Mouse (Mus musculus) limb, embryonic 14.5 days (tissue): ENCODE results near the gene Zmat5. TPM values are rescaled to one million over a fixed set of nuclear protein-coding genes. Genes with fewer than 3 reads are reported as not detected.
A peak's percentile ranks its signal among the peaks of the same experiment; 100 is the strongest.

Experiments
- ATAC-seq: fragments of 200-750 bp; cut with Nextera tagmentation; 2 replicates; pipeline ENCODE4 v1.8.0; 2017; ENCODE audit warnings: low read depth, moderate number of reproducible peaks, moderate TSS enrichment; ENCODE audit not compliant: low FRiP score
- DNase-seq: peaks from one replicate; pipeline ENCODE4 v3.0.0-alpha.2; 2015; ENCODE audit warnings: low spot score
- H3K27ac ChIP-seq: fragments of 300-500 bp; sonication (generic); replicated peaks from 2 replicates; pipeline ENCODE4 v1.5.1; 2014; ENCODE audit warnings: low read depth, mild to moderate bottlenecking, low read length, moderate library complexity, mixed read lengths
- H3K27me3 ChIP-seq: fragments of 300-500 bp; sonication (generic); 2 replicates; pipeline ENCODE4 v1.6.1; 2014; ENCODE audit warnings: low read length, mixed read lengths; ENCODE audit not compliant: control insufficient read depth, insufficient read depth
- H3K36me3 ChIP-seq: fragments of 300-500 bp; sonication (generic); 2 replicates; pipeline ENCODE4 v1.6.1; 2014; ENCODE audit warnings: mild to moderate bottlenecking, low read length, moderate library complexity, mixed read lengths; ENCODE audit not compliant: control insufficient read depth, insufficient read depth
- H3K4me1 ChIP-seq: fragments of 300-500 bp; sonication (generic); 2 replicates; pipeline ENCODE4 v1.6.1; 2014; ENCODE audit warnings: antibody characterized with exemption, low read length, mixed read lengths; ENCODE audit not compliant: control insufficient read depth, insufficient read depth
- H3K4me2 ChIP-seq: fragments of 300-500 bp; sonication (generic); replicated peaks from 2 replicates; pipeline ENCODE4 v1.6.1; 2014; ENCODE audit warnings: low read depth, mild to moderate bottlenecking, low read length, moderate library complexity; ENCODE audit not compliant: severe bottlenecking
- H3K4me3 ChIP-seq: fragments of 300-500 bp; sonication (generic); replicated peaks from 2 replicates; pipeline ENCODE4 v1.5.1; 2014; ENCODE audit warnings: low read length
- H3K9ac ChIP-seq: fragments of 300-500 bp; sonication (generic); 2 replicates; pipeline ENCODE4 v1.6.1; 2014; ENCODE audit warnings: mild to moderate bottlenecking, low read depth, low read length, moderate library complexity; ENCODE audit not compliant: severe bottlenecking
- H3K9me3 ChIP-seq: fragments of 300-500 bp; sonication (generic); 2 replicates; pipeline ENCODE4 v1.6.1; 2016; ENCODE audit warnings: low read length; ENCODE audit not compliant: control insufficient read depth
- POLR2A ChIP-seq: fragments of 200-500 bp; IDR thresholded peaks from 2 replicates; pipeline ENCODE4 v1.8.0; 2012; ENCODE audit warnings: inconsistent platforms, mild to moderate bottlenecking, moderate library complexity, borderline replicate concordance; ENCODE audit not compliant: insufficient read depth, insufficient read length; ENCODE audit errors: extremely low read depth
- WGBS: fragments of 180-500 bp; shearing (Covaris S2); extraction: QIAGEN DNeasy Blood & Tissue Kit; methylation state at CpG from one replicate; pipeline ENCODE4 v1.1.7; 2014; 5-methylcytosine and 5-hydroxymethylcytosine counted together
- polyA plus RNA-seq, 2 experiments: library from polyadenylated mRNA; depleted of rRNA in 1 of 2; stranded (reverse) in 1 of 2; unstranded in 1 of 2; fragments of >200 nt; fragmentation: Nextera tagmentation in 1 of 2; extraction: Ambion mirVana in 1 of 2; gene quantifications; 2 replicates each; pipeline versions ENCODE4 v1.2.1 to v1.2.3; 2012 to 2014

Zmat5 gene
- polyA plus RNA-seq, 2 experiments, result 42.1 to 56.4 TPM

DNA sequence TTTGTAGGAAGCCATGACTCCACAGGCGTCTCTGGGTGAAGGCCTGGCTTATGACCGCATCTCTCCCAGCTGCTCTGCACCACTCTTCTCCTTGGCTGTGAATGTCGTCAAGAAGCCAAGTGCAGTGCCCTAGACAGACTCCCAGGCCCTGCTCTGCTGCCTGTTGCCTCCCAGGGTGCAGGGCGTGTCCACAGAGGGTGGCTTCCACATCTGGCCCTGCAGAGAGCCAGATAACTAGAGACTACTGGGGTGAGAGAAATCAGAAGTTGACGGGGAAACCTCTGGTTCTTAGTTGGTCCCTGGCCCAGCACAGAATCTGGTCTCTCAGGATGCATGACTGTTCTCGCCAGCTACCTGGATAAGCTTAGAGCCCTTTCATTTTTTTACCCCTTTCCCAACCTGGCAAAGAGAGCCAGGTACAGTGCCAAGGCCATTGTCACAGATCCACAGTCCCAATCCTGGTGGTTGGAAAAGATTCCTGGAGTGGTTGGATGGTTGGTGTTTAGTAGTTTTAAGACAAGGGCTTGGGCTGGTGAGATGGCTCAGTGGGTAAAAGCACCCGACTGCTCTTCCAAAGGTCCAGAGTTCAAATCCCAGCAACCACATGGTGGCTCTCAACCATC is 27.1 kb upstream of the Zmat5 start:
- no peak overlapping the region for H3K4me3 ChIP-seq
- no peak overlapping the region for H3K9ac ChIP-seq
- no peak overlapping the region for H3K4me2 ChIP-seq
- ATAC-seq (no peak), DNase-seq (no peak)
- no peak overlapping the region for H3K27ac ChIP-seq
- no peak for TF ChIP-seq POLR2A
- no peaks in the 10 kb centered on the region for H3K9me3 ChIP-seq
- 83% methylated on average over 7 of the region's 7 CpGs for WGBS
- peaks cover 63% of the 10 kb centered on the region for H3K36me3 ChIP-seq
- H3K27me3 ChIP-seq, result no peaks in the 10 kb centered on the region
- peaks cover 12% of the 10 kb centered on the region for H3K4me1 ChIP-seq

DNA sequence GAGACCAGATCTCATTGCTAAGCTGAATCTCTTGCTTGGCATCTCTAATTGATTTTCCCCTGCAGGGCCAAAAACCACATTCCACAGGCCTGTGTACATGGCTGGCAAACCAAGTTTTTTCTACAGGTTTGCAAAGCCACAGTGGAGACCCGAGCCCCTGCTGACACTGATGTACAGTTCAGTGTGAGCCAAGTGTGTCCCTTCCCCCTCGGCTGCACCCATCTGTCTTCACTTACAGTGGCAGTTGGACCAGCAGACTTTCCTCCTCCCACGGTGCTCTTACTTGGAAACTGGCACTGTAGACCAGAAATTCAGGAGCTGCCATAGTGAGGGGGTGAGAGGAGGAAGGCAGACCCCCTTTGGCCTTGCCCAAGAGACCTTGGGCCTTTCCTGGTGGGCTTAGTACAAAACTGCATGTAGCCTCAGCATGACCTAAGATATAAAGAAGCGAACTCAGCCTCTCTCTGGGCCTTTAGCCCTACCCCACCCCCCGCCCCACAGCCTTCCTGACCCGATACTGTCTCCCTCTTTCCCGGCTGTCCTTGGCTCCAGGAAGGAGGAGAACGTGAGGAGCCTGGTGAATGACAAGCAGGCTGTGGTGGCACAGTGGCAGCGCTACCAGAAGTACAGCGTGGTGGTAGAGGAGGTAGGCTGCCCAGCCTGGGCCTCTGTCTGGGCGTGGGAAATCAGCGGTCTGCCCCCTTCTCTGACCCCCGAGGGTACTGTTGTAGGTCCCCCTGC is 25.6 kb upstream of the Zmat5 start:
- peaks cover 12% of the 10 kb centered on the region for H3K4me1 ChIP-seq
- no peak overlapping the region for H3K4me2 ChIP-seq
- no peak overlapping the region for H3K27ac ChIP-seq
- 0 out of 2 replicates have a peak, but pooled peaks have one; percentile 38 for ATAC-seq
- no peak for DNase-seq
- H3K27me3 ChIP-seq, result no peaks in the 10 kb centered on the region
- no peaks in the 10 kb centered on the region for H3K9me3 ChIP-seq
- H3K36me3 ChIP-seq, result peaks cover 66% of the 10 kb centered on the region
- no peak overlapping the region for H3K4me3 ChIP-seq
- no peak overlapping the region for H3K9ac ChIP-seq
- 53% methylated on average over 13 of the region's 13 CpGs for WGBS
- TF ChIP-seq POLR2A, result no peak

DNA sequence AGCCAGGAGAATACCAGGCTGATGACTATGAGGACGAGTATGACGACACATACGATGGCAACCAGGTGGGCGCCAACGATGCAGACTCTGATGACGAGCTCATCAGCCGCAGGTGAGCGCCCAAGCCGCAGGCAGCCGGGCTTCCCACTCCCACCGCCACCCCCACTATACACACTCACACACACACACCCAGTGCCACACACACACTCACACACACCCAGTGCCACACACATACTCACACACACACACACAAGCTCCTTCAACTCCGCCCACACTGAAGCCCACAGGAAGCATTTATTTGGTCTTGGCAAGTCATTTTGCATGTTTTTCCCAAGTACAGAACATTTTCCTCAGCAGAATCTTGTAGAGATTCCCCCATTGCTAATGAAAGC is 25.0 kb upstream of the Zmat5 start:
- no peaks in the 10 kb centered on the region for H3K9me3 ChIP-seq
- H3K4me3 ChIP-seq, result no peak overlapping the region
- TF ChIP-seq POLR2A, result no peak
- peaks cover 12% of the 10 kb centered on the region for H3K4me1 ChIP-seq
- H3K9ac ChIP-seq, result no peak overlapping the region
- H3K27me3 ChIP-seq, result no peaks in the 10 kb centered on the region
- DNase-seq (no peak), ATAC-seq (no peak)
- 83% methylated on average over 12 of the region's 12 CpGs for WGBS
- peaks cover 67% of the 10 kb centered on the region for H3K36me3 ChIP-seq
- no peak overlapping the region for H3K4me2 ChIP-seq
- no peak overlapping the region for H3K27ac ChIP-seq

DNA sequence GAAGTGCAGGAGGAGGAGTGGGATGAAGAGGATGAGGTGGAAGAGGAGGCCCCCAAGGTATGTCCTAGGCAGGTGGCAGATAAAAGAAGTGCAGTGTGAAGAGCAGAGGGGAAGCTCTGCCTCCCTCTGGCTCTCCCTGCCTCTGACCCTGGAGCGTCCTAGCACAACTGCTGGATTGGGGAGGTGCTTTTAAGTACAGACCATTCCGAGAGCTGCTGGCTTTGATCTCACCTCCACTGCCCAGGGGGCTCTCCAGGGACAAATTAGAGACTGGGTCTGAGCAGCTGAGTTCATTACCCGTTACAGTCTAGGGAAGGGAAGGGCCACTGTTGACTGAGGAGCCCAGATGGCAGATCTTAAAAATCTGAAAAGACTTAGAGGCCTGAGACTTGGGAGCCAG is 24.4 kb upstream of the Zmat5 start:
- no peak overlapping the region for H3K9ac ChIP-seq
- ATAC-seq, result no peak
- no peaks in the 10 kb centered on the region for H3K27me3 ChIP-seq
- peaks cover 65% of the 10 kb centered on the region for H3K36me3 ChIP-seq
- no peak for TF ChIP-seq POLR2A
- H3K9me3 ChIP-seq, result no peaks in the 10 kb centered on the region
- no peak overlapping the region for H3K27ac ChIP-seq
- peaks cover 12% of the 10 kb centered on the region for H3K4me1 ChIP-seq
- no peak for DNase-seq
- H3K4me2 ChIP-seq, result no peak overlapping the region
- 7% methylated on average over 3 of the region's 3 CpGs for WGBS
- no peak overlapping the region for H3K4me3 ChIP-seq

DNA sequence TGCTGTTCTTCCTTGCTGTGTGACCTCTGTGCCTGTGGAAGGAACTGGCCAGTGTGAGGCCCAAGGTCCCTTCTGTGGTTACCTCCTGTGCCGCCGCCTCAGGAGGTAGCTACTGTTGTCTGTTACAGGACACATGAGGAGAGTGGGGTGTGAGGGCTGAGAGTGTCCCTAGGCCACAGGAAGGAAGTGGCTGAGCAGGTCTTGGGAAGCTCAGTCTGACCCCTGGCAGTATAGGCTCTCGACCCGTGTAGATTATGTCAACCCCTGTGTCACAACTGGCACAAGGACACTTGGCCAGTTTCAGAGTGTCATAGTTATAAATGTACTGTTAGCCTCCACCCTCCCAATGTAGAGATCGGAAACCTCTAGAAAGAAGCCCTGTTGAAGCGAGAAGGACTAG is 21.0 kb upstream of the Zmat5 start:
- H3K4me1 ChIP-seq, result peaks cover 12% of the 10 kb centered on the region
- no peak for TF ChIP-seq POLR2A
- H3K36me3 ChIP-seq, result peaks cover 38% of the 10 kb centered on the region
- no peak overlapping the region for H3K4me2 ChIP-seq
- no peak for DNase-seq
- no peak overlapping the region for H3K4me3 ChIP-seq
- no peaks in the 10 kb centered on the region for H3K27me3 ChIP-seq
- no peak for ATAC-seq
- 86% methylated on average over 6 of the region's 6 CpGs for WGBS
- no peaks in the 10 kb centered on the region for H3K9me3 ChIP-seq
- no peak overlapping the region for H3K9ac ChIP-seq
- H3K27ac ChIP-seq, result no peak overlapping the region
